Mouse (Mus musculus): Measurements from ENCODE around the gene Gsdme. TPM values are rescaled to one million over a fixed set of nuclear protein-coding genes. Genes with fewer than 3 reads are reported as not detected.

The Gsdme gene
- total and polyA plus RNA-seq, 3 experiments: 0.02 to 0.76 TPM; not detected in 1

GRCm38 (mm10) chr6:50231288-50231687, 32.4 kb downstream of the Gsdme start:
- TF ChIP-seq TAL1 (conservative IDR thresholded peaks at IDR 0.05; ENCODE audit: low read depth, low read length): no peak
- TF ChIP-seq POLR2AphosphoS5 (IDR thresholded peaks at IDR 0.05; ENCODE audit: insufficient replicate concordance, low read depth, low read length): no peak
- no peak for TF ChIP-seq GATA1 (IDR thresholded peaks at IDR 0.05; ENCODE audit: borderline replicate concordance, low read length)
- TF ChIP-seq GATA2 (IDR thresholded peaks at IDR 0.05; ENCODE audit: borderline replicate concordance, low read depth, low read length): no peak
- TF ChIP-seq CTCF (IDR thresholded peaks at IDR 0.05; ENCODE audit: low read depth, low read length): no peak
- DNase-seq (ENCODE audit: low spot score): no peak
- no peak overlapping the region for H3K4me3 ChIP-seq (ENCODE audit: low read depth, low read length)
- no peaks in the 10 kb centered on the region for H3K9me3 ChIP-seq (replicated peaks)
- no peaks in the 10 kb centered on the region for H3K36me3 ChIP-seq (replicated peaks)
- peaks cover 8% of the 10 kb centered on the region; the same call in 1 of the 2 replicates for H3K4me1 ChIP-seq (ENCODE audit: insufficient read depth, low read depth, low read length)
- ATAC-seq (ENCODE audit: extremely low read depth, insufficient number of reproducible peaks, low FRiP score, poor library complexity, severe bottlenecking): no peak
- H3K27me3 ChIP-seq (ENCODE audit: insufficient read depth, low read length): peaks cover 33% of the 10 kb centered on the region

GRCm38 (mm10) chr6:50228180-50228579, 35.5 kb downstream of the Gsdme start:
- no peaks in the 10 kb centered on the region for H3K36me3 ChIP-seq (replicated peaks)
- no peak for ATAC-seq (ENCODE audit: extremely low read depth, insufficient number of reproducible peaks, low FRiP score, poor library complexity, severe bottlenecking)
- DNase-seq (ENCODE audit: low spot score): no peak
- TF ChIP-seq CTCF (IDR thresholded peaks at IDR 0.05; ENCODE audit: low read depth, low read length) (no peak), GATA1 (IDR thresholded peaks at IDR 0.05; ENCODE audit: borderline replicate concordance, low read length) (no peak), TAL1 (conservative IDR thresholded peaks at IDR 0.05; ENCODE audit: low read depth, low read length) (no peak), GATA2 (IDR thresholded peaks at IDR 0.05; ENCODE audit: borderline replicate concordance, low read depth, low read length) (no peak), POLR2AphosphoS5 (IDR thresholded peaks at IDR 0.05; ENCODE audit: insufficient replicate concordance, low read depth, low read length) (no peak)
- H3K27me3 ChIP-seq (ENCODE audit: insufficient read depth, low read length): peaks cover 43% of the 10 kb centered on the region
- no peak overlapping the region for H3K4me3 ChIP-seq (ENCODE audit: low read depth, low read length)
- peaks cover 3% of the 10 kb centered on the region for H3K9me3 ChIP-seq (replicated peaks)
- peaks cover 9% of the 10 kb centered on the region for H3K4me1 ChIP-seq (ENCODE audit: insufficient read depth, low read depth, low read length)

GRCm38 (mm10) chr6:50225232-50225631, 38.4 kb downstream of the Gsdme start:
- TF ChIP-seq POLR2AphosphoS5 (IDR thresholded peaks at IDR 0.05; ENCODE audit: insufficient replicate concordance, low read depth, low read length) (no peak), TAL1 (conservative IDR thresholded peaks at IDR 0.05; ENCODE audit: low read depth, low read length) (no peak), GATA2 (IDR thresholded peaks at IDR 0.05; ENCODE audit: borderline replicate concordance, low read depth, low read length) (no peak), GATA1 (IDR thresholded peaks at IDR 0.05; ENCODE audit: borderline replicate concordance, low read length) (no peak), CTCF (IDR thresholded peaks at IDR 0.05; ENCODE audit: low read depth, low read length) (no peak)
- no peak overlapping the region for H3K4me3 ChIP-seq (ENCODE audit: low read depth, low read length)
- peaks cover 10% of the 10 kb centered on the region; the same call in 1 of the 2 replicates for H3K4me1 ChIP-seq (ENCODE audit: insufficient read depth, low read depth, low read length)
- H3K36me3 ChIP-seq (replicated peaks): no peaks in the 10 kb centered on the region
- H3K9me3 ChIP-seq (replicated peaks): peaks cover 3% of the 10 kb centered on the region
- ATAC-seq (ENCODE audit: extremely low read depth, insufficient number of reproducible peaks, low FRiP score, poor library complexity, severe bottlenecking) (no peak), DNase-seq (ENCODE audit: low spot score) (no peak)
- H3K27me3 ChIP-seq (ENCODE audit: insufficient read depth, low read length): peaks cover 53% of the 10 kb centered on the region

- H3K4me3 ChIP-seq (ENCODE audit: low read depth, low read length): no peak overlapping the region
- H3K9me3 ChIP-seq (replicated peaks): peaks cover 3% of the 10 kb centered on the region
- peaks cover 13% of the 10 kb centered on the region for H3K4me1 ChIP-seq (ENCODE audit: insufficient read depth, low read depth, low read length)
- ATAC-seq (ENCODE audit: extremely low read depth, insufficient number of reproducible peaks, low FRiP score, poor library complexity, severe bottlenecking): no peak
- H3K36me3 ChIP-seq (replicated peaks): no peaks in the 10 kb centered on the region
- DNase-seq (ENCODE audit: low spot score): no peak
- H3K27me3 ChIP-seq (ENCODE audit: insufficient read depth, low read length): peaks cover 54% of the 10 kb centered on the region
- TF ChIP-seq POLR2AphosphoS5 (IDR thresholded peaks at IDR 0.05; ENCODE audit: insufficient replicate concordance, low read depth, low read length) (no peak), CTCF (IDR thresholded peaks at IDR 0.05; ENCODE audit: low read depth, low read length) (no peak), TAL1 (conservative IDR thresholded peaks at IDR 0.05; ENCODE audit: low read depth, low read length) (no peak), GATA2 (IDR thresholded peaks at IDR 0.05; ENCODE audit: borderline replicate concordance, low read depth, low read length) (no peak), GATA1 (IDR thresholded peaks at IDR 0.05; ENCODE audit: borderline replicate concordance, low read length) (no peak)
Measured at GRCm38 (mm10) chr6:50223606-50224005, 40.1 kb downstream of the Gsdme start.

GRCm38 (mm10) chr6:50222986-50223385, 40.7 kb downstream of the Gsdme start:
- Histone ChIP-seq H3K9me3 (replicated peaks) (peaks cover 3% of the 10 kb centered on the region), H3K4me1 (ENCODE audit: insufficient read depth, low read depth, low read length) (peaks cover 13% of the 10 kb centered on the region), H3K36me3 (replicated peaks) (no peaks in the 10 kb centered on the region), H3K4me3 (ENCODE audit: low read depth, low read length) (no peak overlapping the region), H3K27me3 (ENCODE audit: insufficient read depth, low read length) (peaks cover 51% of the 10 kb centered on the region)
- no peak for TF ChIP-seq CTCF (IDR thresholded peaks at IDR 0.05; ENCODE audit: low read depth, low read length)
- TF ChIP-seq GATA1 (IDR thresholded peaks at IDR 0.05; ENCODE audit: borderline replicate concordance, low read length): no peak
- TF ChIP-seq TAL1 (conservative IDR thresholded peaks at IDR 0.05; ENCODE audit: low read depth, low read length): no peak
- TF ChIP-seq GATA2 (IDR thresholded peaks at IDR 0.05; ENCODE audit: borderline replicate concordance, low read depth, low read length): no peak
- TF ChIP-seq POLR2AphosphoS5 (IDR thresholded peaks at IDR 0.05; ENCODE audit: insufficient replicate concordance, low read depth, low read length): no peak
- ATAC-seq (ENCODE audit: extremely low read depth, insufficient number of reproducible peaks, low FRiP score, poor library complexity, severe bottlenecking) (no peak), DNase-seq (ENCODE audit: low spot score) (no peak)

GRCm38 (mm10) chr6:50222351-50222750, 41.3 kb downstream of the Gsdme start:
- Histone ChIP-seq H3K36me3 (replicated peaks) (no peaks in the 10 kb centered on the region), H3K27me3 (ENCODE audit: insufficient read depth, low read length) (peaks cover 54% of the 10 kb centered on the region), H3K4me1 (ENCODE audit: insufficient read depth, low read depth, low read length) (peaks cover 13% of the 10 kb centered on the region), H3K9me3 (replicated peaks) (peaks cover 3% of the 10 kb centered on the region), H3K4me3 (ENCODE audit: low read depth, low read length) (no peak overlapping the region)
- no peak for TF ChIP-seq CTCF (IDR thresholded peaks at IDR 0.05; ENCODE audit: low read depth, low read length)
- no peak for TF ChIP-seq GATA2 (IDR thresholded peaks at IDR 0.05; ENCODE audit: borderline replicate concordance, low read depth, low read length)
- no peak for TF ChIP-seq TAL1 (conservative IDR thresholded peaks at IDR 0.05; ENCODE audit: low read depth, low read length)
- TF ChIP-seq POLR2AphosphoS5 (IDR thresholded peaks at IDR 0.05; ENCODE audit: insufficient replicate concordance, low read depth, low read length): no peak
- TF ChIP-seq GATA1 (IDR thresholded peaks at IDR 0.05; ENCODE audit: borderline replicate concordance, low read length): no peak
- ATAC-seq (ENCODE audit: extremely low read depth, insufficient number of reproducible peaks, low FRiP score, poor library complexity, severe bottlenecking): no peak
- no peak for DNase-seq (ENCODE audit: low spot score)
